Mouse (Mus musculus) cerebellum, adult (tissue): ENCODE measurements around the gene Grhl3.

Experiments used
- ATAC-seq: cut with Nextera tagmentation; 2 replicates; pipeline ENCODE4 v1.9.2; 2017; ENCODE audit warnings: mild to moderate bottlenecking, moderate library complexity, mixed read lengths; ENCODE audit not compliant: insufficient number of reproducible peaks, low FRiP score, low TSS enrichment

Gene Grhl3

GRCm38 (mm10) chr4:135495810-135496209 is 77.6 kb downstream of the Grhl3 start:
- ATAC-seq: no peak

- no peak for ATAC-seq
These were observed 78.0 kb downstream of the Grhl3 start for GRCm38 (mm10) chr4:135495397-135495791.

- ATAC-seq: peak; percentile 96
These were observed 78.7 kb downstream of the Grhl3 start, which contains the start of the genes Stpg1 and Nipal3 for GRCm38 (mm10) chr4:135494521-135495396. Stpg1 (plus strand) TSS chr4:135494790. Nipal3 (minus strand) TSS chr4:135495038.

GRCm38 (mm10) chr4:135493691-135494520 is 79.5 kb downstream of the Grhl3 start:
- no peak for ATAC-seq

GRCm38 (mm10) chr4:135493271-135493670 is 80.2 kb downstream of the Grhl3 start:
- no peak for ATAC-seq
